9 mouse cellular contexts compared by ENCODE assay signal in the genomic region with DNA sequence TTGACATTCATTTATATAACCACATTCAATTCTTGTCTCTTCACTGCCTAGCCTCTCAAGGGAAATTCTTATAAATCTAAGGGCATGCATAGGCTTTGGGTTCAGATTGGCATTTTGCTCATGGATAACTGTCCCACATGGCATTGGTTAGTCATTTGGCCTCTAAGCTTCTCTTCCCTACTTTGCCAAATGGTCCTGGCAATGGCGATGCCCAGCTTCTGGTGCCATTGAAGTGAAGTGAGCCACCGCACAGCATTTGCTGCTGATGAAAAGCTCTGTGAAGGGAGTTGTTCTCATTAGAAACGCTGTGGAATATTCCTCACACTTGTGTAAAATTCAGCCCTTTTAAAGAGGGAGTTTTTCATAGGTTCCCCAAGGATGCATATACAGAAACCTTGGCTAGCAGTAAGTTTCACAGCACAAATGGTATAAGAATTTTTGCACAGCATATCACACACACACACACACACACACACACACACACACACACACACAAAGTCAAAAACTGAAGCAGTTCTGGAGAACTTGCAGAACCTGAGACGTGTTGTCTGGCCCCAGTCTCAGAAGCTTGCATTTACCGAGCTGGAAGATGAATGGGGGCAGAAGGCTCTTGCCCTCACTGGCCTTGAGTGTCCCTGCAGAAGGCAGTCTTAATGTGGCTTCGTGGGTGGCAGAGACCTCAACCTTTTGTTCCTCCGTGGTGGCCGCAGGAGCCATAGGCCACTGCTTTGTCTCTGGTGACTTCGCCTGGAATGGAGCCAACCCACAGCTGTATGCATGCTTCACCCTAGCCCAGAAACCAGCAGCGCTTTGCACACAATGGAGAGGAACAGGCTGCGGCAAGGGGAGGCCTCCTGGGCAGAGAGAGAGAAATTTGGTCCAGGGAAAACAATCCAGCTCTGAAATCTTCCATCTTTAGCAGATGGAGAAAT. TPM values are rescaled to one million over a fixed set of nuclear protein-coding genes. Genes with fewer than 3 reads are reported as not detected.
DNase-seq lines count a peak whose midpoint lies in the region; ATAC-seq and TF ChIP-seq lines count a peak whose summit lies in the region.
"Had no signal": no experiment of that assay in that cellular context is flagged by ENCODE, and none has a peak within 500 bp of the region (broad histone marks: within the 10 kb centered on the region; RNA-seq: fewer than 3 reads in every experiment).

No protein-coding gene starts in this region.

- ATAC-seq in intestine, embryonic 15.5 days: peak; percentile 63; the same call in 1 of the 2 replicates
- peak; percentile 66 for ATAC-seq in megakaryocyte progenitor cell, adult 5-6 weeks (replicated peaks; ENCODE audit: poor library complexity)
- ATAC-seq in liver, embryonic 12.5 days: no peak
- no peak for ATAC-seq in inflammation-experienced regulatory T-cells, adult 6 months

- no peaks in the 10 kb centered on the region for H3K27me3 ChIP-seq in thymus, adult 2 months (ENCODE audit: control insufficient read depth, insufficient read depth, low read length)
- no peaks in the 10 kb centered on the region for H3K27me3 ChIP-seq in intestine, embryonic 15.5 days (replicated peaks)
- no peaks in the 10 kb centered on the region for H3K27me3 ChIP-seq in liver, embryonic 12.5 days (replicated peaks)
- H3K27me3 ChIP-seq: liver, embryonic 13.5 days had no signal

- no peaks in the 10 kb centered on the region for H3K36me3 ChIP-seq in thymus, adult 2 months (ENCODE audit: control insufficient read depth, insufficient read depth, low read length)
- H3K36me3 ChIP-seq in intestine, embryonic 15.5 days: no peaks in the 10 kb centered on the region
- no peaks in the 10 kb centered on the region for H3K36me3 ChIP-seq in liver, embryonic 12.5 days
- H3K36me3 ChIP-seq: liver, embryonic 13.5 days had no signal

- 35% methylated on average over 11 of the region's 11 CpGs for WGBS in thymus, adult 2 months
- 42% methylated on average over 11 of the region's 11 CpGs for WGBS in intestine, embryonic 15.5 days
- WGBS in liver, embryonic 12.5 days (ENCODE audit: insufficient replicate concordance): 64% methylated on average over 11 of the region's 11 CpGs

- TF ChIP-seq CTCF in thymus, adult 2 months (IDR thresholded peaks at IDR 0.05; ENCODE audit: borderline replicate concordance, control insufficient read depth, extremely low read depth, insufficient read depth, low read length, poor library complexity): no peak

- H3K4me2 ChIP-seq in intestine, embryonic 15.5 days (replicated peaks): no peak overlapping the region
- H3K4me2 ChIP-seq in liver, embryonic 12.5 days: no peak overlapping the region
- H3K4me2 ChIP-seq: liver, embryonic 13.5 days had no signal

- H3K9me3 ChIP-seq in intestine, embryonic 15.5 days: no peaks in the 10 kb centered on the region
- H3K9me3 ChIP-seq in liver, embryonic 12.5 days (replicated peaks): no peaks in the 10 kb centered on the region
- H3K9me3 ChIP-seq: liver, embryonic 13.5 days had no signal

- peak; percentile 65 to 68 for DNase-seq in adrenal gland, adult (ENCODE audit: inconsistent age in 2 of 2, low spot score in 1 of 2)
- no peak for DNase-seq in adrenal gland, postnatal 4 days (ENCODE audit: low spot score in 2 of 2)
- peak; percentile 35 for DNase-seq in thymus, adult 2 months
- no peak for DNase-seq in thymus, postnatal 10 days (ENCODE audit: low spot score in 2 of 2)
- DNase-seq: liver, embryonic 13.5 days had no signal

- H3K4me3 ChIP-seq in thymus, adult 2 months (ENCODE audit: control insufficient read depth, insufficient read depth, low read length): no peak overlapping the region
- H3K4me3 ChIP-seq in intestine, embryonic 15.5 days (replicated peaks): no peak overlapping the region
- no peak overlapping the region for H3K4me3 ChIP-seq in liver, embryonic 12.5 days
- H3K4me3 ChIP-seq: liver, embryonic 13.5 days had no signal

- no peak overlapping the region for H3K9ac ChIP-seq in intestine, embryonic 15.5 days
- H3K9ac ChIP-seq in liver, embryonic 12.5 days: no peak overlapping the region
- H3K9ac ChIP-seq: liver, embryonic 13.5 days had no signal

- TF ChIP-seq POLR2A in thymus, adult 2 months (IDR thresholded peaks at IDR 0.05; ENCODE audit: control insufficient read depth, extremely low read depth, insufficient read depth, low read length, poor library complexity): no peak

- H3K4me1 ChIP-seq in thymus, adult 2 months (replicated peaks; ENCODE audit: control insufficient read depth, insufficient read depth, low read length): peaks cover 33% of the 10 kb centered on the region
- H3K4me1 ChIP-seq in intestine, embryonic 15.5 days (replicated peaks): peaks cover 15% of the 10 kb centered on the region
- H3K4me1 ChIP-seq in liver, embryonic 12.5 days: no peaks in the 10 kb centered on the region
- H3K4me1 ChIP-seq: liver, embryonic 13.5 days had no signal

- peak overlapping the region; percentile 35; the same call in 1 of the 2 replicates for H3K27ac ChIP-seq in thymus, adult 2 months (ENCODE audit: control insufficient read depth, insufficient read depth, low read length)
- peak overlapping the region; percentile 62; the same call in 1 of the 2 replicates for H3K27ac ChIP-seq in intestine, embryonic 15.5 days
- no peak overlapping the region for H3K27ac ChIP-seq in liver, embryonic 12.5 days
- H3K27ac ChIP-seq: liver, embryonic 13.5 days had no signal

RNA-seq across cellular contexts. Expression of gene Olfml3, which starts 21.8 kb away (rescaled TPM):
- 10 to 100 TPM; 31.6 to 33.6 TPM for total RNA-seq in adrenal gland, postnatal 4 days (2021)
- polyA plus RNA-seq in thymus, adult 2 months (2012; rRNA removed): 4.2 and 6.1 TPM in 2 replicates
- polyA plus RNA-seq in intestine, embryonic 15.5 days (2015; fragmentation: Nextera tagmentation; extraction: Ambion mirVana): 45.4 and 47.4 TPM in 2 replicates
- total RNA-seq in megakaryocyte progenitor cell, adult 5-6 weeks (2015): 0.37 and 0.49 TPM in 2 replicates
- total RNA-seq in megakaryocyte progenitor cell, adult 5-6 weeks (2017): 0.25 and 0.57 TPM in 2 replicates
- 3.3 and 3.4 TPM in 2 replicates for polyA plus RNA-seq in liver, embryonic 12.5 days (2016; fragmentation: Nextera tagmentation; extraction: Ambion mirVana)
- polyA plus RNA-seq in inflammation-experienced regulatory T-cells, adult 6 months (2017; shearing (Covaris generic)): under 1 TPM; 0.20 to 0.93 (median 0.50) TPM

RNA-seq across cellular contexts. Expression of gene Gm10964, which starts 23.1 kb away (rescaled TPM):
- not detected for total RNA-seq in adrenal gland, postnatal 4 days (2021)
- polyA plus RNA-seq in thymus, adult 2 months (2012; rRNA removed): not detected in 2 replicates
- not detected in 2 replicates for polyA plus RNA-seq in intestine, embryonic 15.5 days (2015; fragmentation: Nextera tagmentation; extraction: Ambion mirVana)
- not detected in 2 replicates for total RNA-seq in megakaryocyte progenitor cell, adult 5-6 weeks (2015)
- total RNA-seq in megakaryocyte progenitor cell, adult 5-6 weeks (2017): not detected in 2 replicates
- polyA plus RNA-seq in liver, embryonic 12.5 days (2016; fragmentation: Nextera tagmentation; extraction: Ambion mirVana): not detected in 2 replicates
- polyA plus RNA-seq in inflammation-experienced regulatory T-cells, adult 6 months (2017; shearing (Covaris generic)): not detected
- polyA plus RNA-seq: liver, embryonic 13.5 days had no signal

Comparison
In these comparisons a context has a peak if more than half of its experiments do, and no peak if none do; other contexts are left out.
1. DNase-seq: peak in adrenal gland, adult (2 of 2) and thymus, adult 2 months (single experiment); none in adrenal gland, postnatal 4 days (0 of 2) and thymus, postnatal 10 days (0 of 2).
2. ATAC-seq: peak in intestine, embryonic 15.5 days (single experiment) and megakaryocyte progenitor cell, adult 5-6 weeks (single experiment); none in liver, embryonic 12.5 days (single experiment) and inflammation-experienced regulatory T-cells, adult 6 months (single experiment).